Mouse (Mus musculus): Measurements from ENCODE around the gene Map3k12.

GRCm38 (mm10) chr15:102520416-102520815, 3.6 kb upstream of the Map3k12 start:
- TF ChIP-seq CTCF (IDR thresholded peaks at IDR 0.05; ENCODE audit: borderline replicate concordance, control insufficient read depth, extremely low read depth, insufficient read depth, low read length, poor library complexity) (no peak), POLR2A (IDR thresholded peaks at IDR 0.05; ENCODE audit: control insufficient read depth, extremely low read depth, insufficient read depth, low read length, poor library complexity) (no peak)

Measured in thymus, adult 2 months (tissue).